Mouse (Mus musculus): ENCODE measurements around the gene Gnb4.

- no peak for TF ChIP-seq CTCF (IDR thresholded peaks at IDR 0.05; ENCODE audit: control insufficient read depth, insufficient read depth, low read length)
- no peak for TF ChIP-seq POLR2A (IDR thresholded peaks at IDR 0.05; ENCODE audit: borderline replicate concordance, control insufficient read depth, low read depth, low read length)
These were observed 1.0 kb downstream of the Gnb4 start for GRCm38 (mm10) chr3:32615376-32615775.

Data from bone marrow, adult 2 months (tissue).